Mouse (Mus musculus) bone marrow macrophage, adult 2 months (primary cell): ENCODE data around the gene Utp20. TPM values are rescaled to one million over a fixed set of nuclear protein-coding genes. Genes with fewer than 3 reads are reported as not detected.
A peak's percentile ranks its signal among the peaks of the same experiment; 100 is the strongest.
"Not testable (repeated sequence)": the region's sequence is repeated elsewhere in the genome, so short reads cannot be mapped to it uniquely, and the experiment has no call there.

Experiments
- H3K27ac ChIP-seq: 2 replicates; pipeline ENCODE4 v1.5.1; 2012; ENCODE audit warnings: low read depth, low read length; ENCODE audit not compliant: insufficient read depth
- H3K4me1 ChIP-seq: 2 replicates; pipeline ENCODE4 v1.6.1; 2012; ENCODE audit warnings: low read length; ENCODE audit not compliant: control insufficient read depth, insufficient read depth
- H3K4me3 ChIP-seq: 2 replicates; pipeline ENCODE4 v1.5.1; 2012; ENCODE audit warnings: mild to moderate bottlenecking, low read length, moderate library complexity; ENCODE audit not compliant: insufficient read depth
- CTCF ChIP-seq: IDR thresholded peaks from 2 replicates; pipeline ENCODE4 v1.5.1; 2012; ENCODE audit warnings: low read depth, mild to moderate bottlenecking, low read length, moderate library complexity
- POLR2A ChIP-seq: IDR thresholded peaks from 2 replicates; pipeline ENCODE4 v1.6.1; 2012; ENCODE audit warnings: mild to moderate bottlenecking, low read depth, low read length, borderline replicate concordance
- polyA plus RNA-seq: library from polyadenylated mRNA; stranded (reverse); fragments of >200 nt; gene quantifications from 2 replicates; pipeline ENCODE4 v1.2.4, GENCODE M21; 2012; ENCODE audit not compliant: missing spikeins, insufficient read depth, insufficient read length

The Utp20 gene
- polyA plus RNA-seq, 1 experiment = 6.3 TPM

DNA sequence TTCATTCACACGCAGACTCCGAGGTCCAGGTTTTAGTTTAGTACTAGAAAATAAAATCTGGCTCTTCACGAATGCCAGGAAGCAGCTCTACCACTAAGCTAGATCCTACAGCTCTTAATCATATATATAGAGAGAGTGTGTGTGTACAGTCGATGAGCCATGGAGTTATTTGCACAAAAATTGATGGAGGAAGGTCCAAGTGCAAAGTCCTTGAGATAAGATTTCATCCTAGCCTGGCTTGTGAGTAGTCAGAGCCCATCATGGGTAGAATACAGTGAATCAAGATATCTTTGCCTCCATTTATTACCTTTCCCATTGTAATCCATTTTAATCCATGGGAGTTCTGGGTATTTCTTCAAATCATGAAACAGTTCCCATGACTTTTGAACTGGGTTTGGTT is 992 bp upstream of the Utp20 start:
- Histone ChIP-seq H3K4me3 (no peak overlapping the region), H3K27ac (no peak overlapping the region), H3K4me1 (peaks cover 5% of the 10 kb centered on the region)
- TF ChIP-seq POLR2A (no peak), CTCF (no peak)

DNA sequence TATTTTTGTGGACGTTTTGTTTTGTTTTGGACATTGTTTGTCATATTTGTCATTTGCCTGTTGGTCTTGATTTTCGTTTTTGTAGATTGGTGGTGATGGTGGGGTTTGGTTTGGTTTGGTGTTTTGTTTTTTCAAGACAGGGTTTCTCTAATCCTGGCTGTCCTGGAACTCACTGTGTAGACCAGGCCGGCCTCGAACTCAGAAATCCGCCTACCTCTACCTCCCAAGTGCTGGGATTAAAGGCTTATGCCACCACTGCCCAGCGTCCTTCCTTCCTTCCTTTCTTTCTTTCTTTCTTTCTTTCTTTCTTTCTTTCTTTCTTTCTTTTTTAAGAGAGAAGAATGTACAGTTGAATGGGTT is 323 bp upstream of the Utp20 start:
- H3K4me3 ChIP-seq = peak overlapping the region; percentile 91
- peak overlapping the region; percentile 47 for H3K27ac ChIP-seq
- H3K4me1 ChIP-seq = not testable (repeated sequence)

DNA sequence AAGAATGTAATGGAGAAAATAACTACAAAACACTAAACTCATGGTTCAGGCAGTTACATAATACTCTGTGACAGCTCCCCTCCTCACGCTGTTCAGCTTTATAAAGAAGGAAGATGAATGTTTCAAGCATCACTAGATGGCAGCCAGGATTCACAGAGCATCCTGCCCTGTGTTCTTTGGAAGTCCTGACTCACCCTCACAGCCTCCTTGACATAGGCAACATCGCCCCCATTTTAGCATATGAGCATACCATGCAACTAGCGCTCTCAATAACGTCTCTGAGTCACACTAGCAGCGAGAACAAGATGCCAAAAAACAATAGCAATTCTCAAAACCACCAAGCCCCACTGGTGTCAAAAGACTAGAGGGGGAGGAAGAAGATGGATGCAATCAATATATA is 9.3 kb downstream of the Utp20 start:
- H3K4me3 ChIP-seq = no peak overlapping the region
- TF ChIP-seq CTCF (no peak), POLR2A (no peak)
- no peaks in the 10 kb centered on the region for H3K4me1 ChIP-seq
- no peak overlapping the region for H3K27ac ChIP-seq

DNA sequence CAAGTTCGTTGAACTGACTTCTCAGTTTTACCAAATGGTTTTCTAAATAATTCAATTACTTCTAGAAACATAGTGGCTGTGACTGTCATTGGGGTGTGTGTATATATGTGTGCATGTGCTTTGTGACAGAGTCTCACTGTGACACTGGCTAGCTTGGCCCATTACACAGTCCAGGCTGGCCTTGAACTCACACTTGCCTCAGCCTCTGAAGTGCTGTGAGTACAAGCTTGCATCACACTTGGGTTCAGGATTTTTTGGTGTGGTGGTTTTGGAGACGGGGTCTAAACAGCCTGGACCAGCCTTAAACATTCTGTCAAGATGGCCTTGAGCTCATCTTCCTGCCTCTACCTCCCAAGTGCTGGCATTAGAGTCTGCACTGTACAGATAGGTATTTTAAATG is 11.3 kb downstream of the Utp20 start:
- Histone ChIP-seq H3K27ac (no peak overlapping the region), H3K4me3 (no peak overlapping the region), H3K4me1 (no peaks in the 10 kb centered on the region)
- TF ChIP-seq CTCF = no peak

DNA sequence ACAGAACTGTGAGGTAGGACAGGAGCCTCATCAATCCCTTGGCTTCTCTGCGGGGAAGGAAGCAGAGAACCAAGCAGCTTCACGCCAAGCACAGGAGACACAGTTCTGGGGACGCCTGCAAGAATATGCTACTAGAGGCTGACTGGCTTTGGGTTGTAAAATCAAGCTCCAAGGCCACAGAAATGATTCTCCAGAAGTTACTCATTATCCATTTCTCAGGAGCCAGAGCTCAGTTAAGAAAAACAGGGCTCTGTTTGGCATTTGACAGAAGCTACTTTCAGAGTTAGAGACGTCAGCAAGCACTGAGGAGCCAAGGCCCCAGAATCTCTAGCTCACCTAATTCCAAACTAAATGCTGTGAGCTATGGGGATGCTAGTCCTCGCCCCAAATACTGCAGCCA is 14.9 kb downstream of the Utp20 start:
- H3K4me1 ChIP-seq = no peaks in the 10 kb centered on the region
- TF ChIP-seq POLR2A (no peak), CTCF (no peak)
- no peak overlapping the region for H3K4me3 ChIP-seq
- H3K27ac ChIP-seq = no peak overlapping the region

DNA sequence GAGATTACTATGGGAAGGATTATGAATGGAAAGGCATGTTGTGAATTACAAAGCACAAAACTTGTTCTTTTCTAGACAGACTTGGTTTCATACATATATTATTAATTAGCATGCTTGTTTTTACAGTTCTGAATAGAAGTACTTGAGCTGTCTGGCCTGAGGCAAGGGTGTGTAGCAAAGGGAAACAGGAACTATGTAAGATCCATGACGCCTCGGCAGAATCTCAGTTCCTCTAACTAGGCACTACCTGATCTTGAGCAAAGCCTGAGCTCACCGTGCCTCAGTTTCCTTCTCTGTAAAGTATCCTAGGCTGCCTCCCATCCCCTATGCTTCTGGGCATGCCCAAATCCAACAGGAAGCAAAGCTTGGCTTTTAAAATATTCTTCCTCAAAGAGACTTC is 24.4 kb downstream of the Utp20 start:
- Histone ChIP-seq H3K27ac (no peak overlapping the region), H3K4me1 (peaks cover 5% of the 10 kb centered on the region; the same call in 1 of the 2 replicates), H3K4me3 (no peak overlapping the region)
- TF ChIP-seq POLR2A (no peak), CTCF (no peak)

DNA sequence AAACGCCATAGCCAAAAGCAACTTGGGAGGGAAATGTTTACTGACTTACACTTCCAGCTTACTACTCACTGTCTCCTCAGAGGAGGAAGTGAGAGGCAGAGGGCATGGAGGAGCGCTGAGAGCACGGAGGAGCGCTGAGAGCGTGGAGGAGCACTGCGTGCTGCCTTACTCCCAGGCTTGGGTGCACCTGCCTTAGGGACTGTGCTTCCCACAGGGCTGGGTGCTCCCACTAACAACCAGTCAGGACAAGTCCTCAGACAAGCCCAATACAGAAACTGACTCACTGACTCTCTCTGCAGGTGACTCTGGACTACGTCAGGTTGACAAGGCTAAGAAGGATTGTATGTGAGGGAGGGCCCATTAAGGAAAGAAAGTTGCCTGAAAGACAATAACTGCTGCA is 27.2 kb downstream of the Utp20 start:
- Histone ChIP-seq H3K4me3 (no peak overlapping the region), H3K27ac (no peak overlapping the region), H3K4me1 (peaks cover 9% of the 10 kb centered on the region)
- TF ChIP-seq POLR2A (no peak), CTCF (no peak)

DNA sequence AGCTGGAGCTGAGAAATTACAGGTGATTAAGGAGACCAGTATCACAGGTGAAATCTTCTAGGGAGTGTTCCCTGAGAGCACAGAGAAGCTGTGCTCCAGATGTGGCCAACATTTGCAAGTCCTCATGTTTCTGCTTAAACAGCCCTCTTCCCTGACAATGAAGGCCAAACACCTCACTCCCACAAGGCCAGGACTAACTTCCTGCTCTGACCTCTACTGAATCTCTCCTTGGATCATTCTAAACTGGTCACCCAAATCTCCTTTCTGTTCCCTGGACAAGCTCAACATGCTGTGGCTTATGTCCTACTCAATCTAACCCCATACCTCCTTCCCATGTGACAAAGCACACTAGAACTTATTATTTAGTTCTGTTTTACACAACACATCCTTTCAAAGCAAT is 29.2 kb downstream of the Utp20 start:
- TF ChIP-seq POLR2A (no peak), CTCF (no peak)
- Histone ChIP-seq H3K4me3 (no peak overlapping the region), H3K4me1 (peaks cover 8% of the 10 kb centered on the region), H3K27ac (no peak overlapping the region)

DNA sequence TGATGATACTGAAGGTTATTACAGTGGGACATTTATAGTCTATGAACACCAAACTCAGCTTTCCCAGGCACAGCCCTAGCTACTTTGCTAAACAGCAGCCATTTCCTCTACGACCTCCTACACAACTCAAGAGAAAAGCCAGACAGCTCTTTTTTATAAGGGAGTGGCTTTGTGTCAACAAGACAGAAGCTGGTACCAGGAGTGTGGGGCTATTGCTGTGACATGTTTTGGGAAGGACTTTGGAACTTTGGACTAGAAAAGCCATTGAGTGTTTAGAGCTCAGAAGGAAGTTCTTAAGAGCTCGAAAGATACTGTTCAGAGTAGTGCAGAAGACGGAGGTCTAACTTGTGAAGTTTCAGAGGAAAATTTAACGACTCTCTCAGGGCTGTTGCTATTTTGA is 29.7 kb downstream of the Utp20 start:
- Histone ChIP-seq H3K4me1 (peaks cover 5% of the 10 kb centered on the region), H3K4me3 (no peak overlapping the region), H3K27ac (no peak overlapping the region)
- TF ChIP-seq CTCF (no peak), POLR2A (no peak)

DNA sequence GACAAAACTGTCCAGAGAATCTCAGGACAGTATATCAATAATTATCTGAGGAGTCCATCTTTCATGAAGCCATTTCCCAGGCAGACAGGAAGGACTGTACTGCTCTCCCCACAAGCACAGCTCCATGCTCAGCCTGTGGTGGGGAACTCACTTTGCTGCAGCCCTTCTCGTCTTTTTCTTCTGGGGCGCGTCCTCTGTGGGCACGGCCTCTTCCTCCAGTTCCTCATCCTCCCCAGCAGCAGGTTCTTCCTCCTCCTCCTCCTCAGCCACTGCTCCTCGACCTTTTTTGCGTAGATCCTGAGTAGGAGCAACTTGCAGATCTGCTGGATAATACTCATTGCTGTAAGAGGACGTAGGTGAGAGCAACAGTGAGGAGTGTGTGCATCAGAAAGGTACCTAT is 31.4 kb downstream of the Utp20 start:
- TF ChIP-seq CTCF = no peak
- TF ChIP-seq POLR2A = no peak
- Histone ChIP-seq H3K4me3 (no peak overlapping the region), H3K27ac (no peak overlapping the region), H3K4me1 (peaks cover 4% of the 10 kb centered on the region; the same call in 1 of the 2 replicates)

DNA sequence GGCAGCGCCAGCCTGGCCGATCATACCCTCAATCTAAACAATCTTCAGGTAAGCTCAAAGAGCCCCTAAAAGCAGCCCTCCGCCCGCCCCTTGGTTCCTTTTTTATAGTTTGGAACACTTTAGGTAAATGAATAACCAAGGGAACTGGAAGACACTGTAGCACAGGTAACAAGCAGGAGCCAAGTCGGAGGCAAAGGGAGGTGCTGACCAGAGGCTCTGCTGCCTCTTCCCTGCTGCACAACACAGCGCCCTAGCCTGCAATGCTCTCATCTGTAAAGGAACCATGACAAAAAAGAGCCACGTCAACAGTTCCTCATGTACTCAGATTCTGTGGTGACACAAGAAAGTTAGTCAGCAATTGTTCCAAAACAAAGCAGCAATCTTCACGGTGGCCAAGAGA is 32.0 kb downstream of the Utp20 start:
- Histone ChIP-seq H3K27ac (no peak overlapping the region), H3K4me3 (no peak overlapping the region), H3K4me1 (peaks cover 4% of the 10 kb centered on the region; the same call in 1 of the 2 replicates)
- TF ChIP-seq CTCF (no peak), POLR2A (no peak)

DNA sequence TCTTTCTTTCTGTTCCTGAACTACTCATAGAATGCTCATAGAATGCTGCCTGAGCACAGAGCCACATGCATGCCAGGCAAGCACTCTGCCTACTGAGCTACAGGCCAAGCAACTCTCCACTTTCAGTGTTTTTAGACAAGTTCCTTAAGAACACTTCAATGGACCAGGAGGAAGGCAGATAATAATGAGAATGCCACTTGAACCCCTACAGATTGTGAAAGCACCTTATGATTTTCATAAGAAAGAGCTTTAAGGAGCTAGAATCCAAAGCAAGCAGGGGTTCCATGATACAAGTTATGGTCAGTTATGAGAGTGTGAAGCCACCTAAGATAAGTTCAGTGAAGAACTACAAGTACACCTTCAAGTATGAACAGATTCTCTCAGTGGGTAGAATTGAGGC is 32.9 kb downstream of the Utp20 start:
- TF ChIP-seq CTCF (no peak), POLR2A (no peak)
- no peak overlapping the region for H3K4me3 ChIP-seq

More for the DNA sequence above, 32.9 kb downstream of the Utp20 start:
- Histone ChIP-seq H3K4me1 (peaks cover 4% of the 10 kb centered on the region; the same call in 1 of the 2 replicates), H3K27ac (no peak overlapping the region)
